Mouse (Mus musculus): ENCODE data around the gene Thy1. TPM values are rescaled to one million over a fixed set of nuclear protein-coding genes. Genes with fewer than 3 reads are reported as not detected.

The Thy1 gene
- polyA plus RNA-seq, 1 experiment from 2014 or later, result 13.0 TPM

- H3K27me3 ChIP-seq (replicated peaks), result no peaks in the 10 kb centered on the region
- H3K9me3 ChIP-seq (replicated peaks), result no peaks in the 10 kb centered on the region
- H3K4me3 ChIP-seq (replicated peaks), result no peak overlapping the region
- H3K9ac ChIP-seq (replicated peaks), result no peak overlapping the region
- H3K4me2 ChIP-seq, result no peak overlapping the region
- 0 out of 2 replicates have a peak, but pooled peaks cover 6% of the 10 kb centered on the region for H3K4me1 ChIP-seq
- H3K36me3 ChIP-seq, result no peaks in the 10 kb centered on the region
- H3K27ac ChIP-seq (replicated peaks), result no peak overlapping the region
- no peak for ATAC-seq (ENCODE audit: low FRiP score)
- WGBS, result 83% methylated on average over 5 of the region's 5 CpGs
Measured at GRCm38 (mm10) chr9:44016304-44016703, 26.9 kb upstream of the Thy1 start.

- Histone ChIP-seq H3K36me3 (no peaks in the 10 kb centered on the region), H3K9ac (replicated peaks) (no peak overlapping the region), H3K4me3 (replicated peaks) (no peak overlapping the region), H3K9me3 (replicated peaks) (no peaks in the 10 kb centered on the region), H3K27me3 (replicated peaks) (no peaks in the 10 kb centered on the region), H3K27ac (replicated peaks) (no peak overlapping the region), H3K4me1 (0 out of 2 replicates have a peak, but pooled peaks cover 4% of the 10 kb centered on the region), H3K4me2 (no peak overlapping the region)
- ATAC-seq (ENCODE audit: low FRiP score), result no peak
- 85% methylated on average over 5 of the region's 5 CpGs for WGBS
Measured at GRCm38 (mm10) chr9:44017846-44018245, 25.3 kb upstream of the Thy1 start.

GRCm38 (mm10) chr9:44020001-44020400 is 23.2 kb upstream of the Thy1 start:
- H3K36me3 ChIP-seq, result no peaks in the 10 kb centered on the region

GRCm38 (mm10) chr9:44022100-44022847 is 20.9 kb upstream of the Thy1 start:
- H3K36me3 ChIP-seq, result no peaks in the 10 kb centered on the region
- no peak overlapping the region for H3K4me2 ChIP-seq
- no peaks in the 10 kb centered on the region for H3K9me3 ChIP-seq (replicated peaks)
- WGBS, result 71% methylated on average over 8 of the region's 8 CpGs
- H3K9ac ChIP-seq (replicated peaks), result no peak overlapping the region
- H3K4me3 ChIP-seq (replicated peaks), result no peak overlapping the region
- no peak overlapping the region for H3K27ac ChIP-seq (replicated peaks)
- H3K27me3 ChIP-seq (replicated peaks), result no peaks in the 10 kb centered on the region
- no peaks in the 10 kb centered on the region for H3K4me1 ChIP-seq
- ATAC-seq (ENCODE audit: low FRiP score), result no peak

More at GRCm38 (mm10) chr9:44020001-44020400, 23.2 kb upstream of the Thy1 start:
- Histone ChIP-seq H3K9me3 (replicated peaks) (no peaks in the 10 kb centered on the region), H3K4me2 (no peak overlapping the region), H3K9ac (replicated peaks) (no peak overlapping the region), H3K27me3 (replicated peaks) (no peaks in the 10 kb centered on the region), H3K4me3 (replicated peaks) (no peak overlapping the region), H3K4me1 (no peaks in the 10 kb centered on the region), H3K27ac (replicated peaks) (no peak overlapping the region)
- no peak for ATAC-seq (ENCODE audit: low FRiP score)
- WGBS, result 85% methylated on average over 7 of the region's 7 CpGs

- ATAC-seq (ENCODE audit: low FRiP score), result no peak
- 85% methylated on average over 3 of the region's 3 CpGs for WGBS
- Histone ChIP-seq H3K27me3 (replicated peaks) (no peaks in the 10 kb centered on the region), H3K9me3 (replicated peaks) (no peaks in the 10 kb centered on the region), H3K36me3 (no peaks in the 10 kb centered on the region), H3K9ac (replicated peaks) (no peak overlapping the region), H3K4me1 (no peaks in the 10 kb centered on the region), H3K27ac (replicated peaks) (no peak overlapping the region), H3K4me3 (replicated peaks) (no peak overlapping the region), H3K4me2 (no peak overlapping the region)
Measured at GRCm38 (mm10) chr9:44024096-44024495, 19.1 kb upstream of the Thy1 start.

- no peak overlapping the region for H3K4me2 ChIP-seq
- H3K4me1 ChIP-seq, result no peaks in the 10 kb centered on the region
- H3K36me3 ChIP-seq, result no peaks in the 10 kb centered on the region
- 0 out of 2 replicates have a peak, but pooled peaks cover 3% of the 10 kb centered on the region for H3K27me3 ChIP-seq (replicated peaks)
- no peaks in the 10 kb centered on the region for H3K9me3 ChIP-seq (replicated peaks)
- no peak overlapping the region for H3K4me3 ChIP-seq (replicated peaks)
- H3K9ac ChIP-seq (replicated peaks), result no peak overlapping the region
- no peak overlapping the region for H3K27ac ChIP-seq (replicated peaks)
- WGBS, result 71% methylated on average over 5 of the region's 5 CpGs
- ATAC-seq (ENCODE audit: low FRiP score), result no peak
Measured at GRCm38 (mm10) chr9:44029580-44030236, 13.5 kb upstream of the Thy1 start.

- WGBS, result 93% methylated on average over 4 of the region's 4 CpGs
- no peak overlapping the region for H3K4me3 ChIP-seq (replicated peaks)
Measured at GRCm38 (mm10) chr9:44030646-44031045, 12.5 kb upstream of the Thy1 start.

GRCm38 (mm10) chr9:44031079-44031478 is 12.1 kb upstream of the Thy1 start:
- H3K4me1 ChIP-seq, result no peaks in the 10 kb centered on the region
- H3K9ac ChIP-seq (replicated peaks), result no peak overlapping the region
- no peak overlapping the region for H3K27ac ChIP-seq (replicated peaks)
- no peak overlapping the region for H3K4me3 ChIP-seq (replicated peaks)
- 0 out of 2 replicates have a peak, but pooled peaks cover 3% of the 10 kb centered on the region for H3K27me3 ChIP-seq (replicated peaks)
- H3K36me3 ChIP-seq, result no peaks in the 10 kb centered on the region
- H3K4me2 ChIP-seq, result no peak overlapping the region
- no peak for ATAC-seq (ENCODE audit: low FRiP score)
- WGBS, result 93% methylated on average over 5 of the region's 5 CpGs
- no peaks in the 10 kb centered on the region for H3K9me3 ChIP-seq (replicated peaks)

More at GRCm38 (mm10) chr9:44030646-44031045, 12.5 kb upstream of the Thy1 start:
- H3K9ac ChIP-seq (replicated peaks), result no peak overlapping the region
- no peak for ATAC-seq (ENCODE audit: low FRiP score)
- H3K4me2 ChIP-seq, result no peak overlapping the region
- no peaks in the 10 kb centered on the region for H3K9me3 ChIP-seq (replicated peaks)
- no peaks in the 10 kb centered on the region for H3K4me1 ChIP-seq
- 0 out of 2 replicates have a peak, but pooled peaks cover 3% of the 10 kb centered on the region for H3K27me3 ChIP-seq (replicated peaks)
- no peak overlapping the region for H3K27ac ChIP-seq (replicated peaks)
- H3K36me3 ChIP-seq, result no peaks in the 10 kb centered on the region

- Histone ChIP-seq H3K9ac (replicated peaks) (no peak overlapping the region), H3K27ac (replicated peaks) (no peak overlapping the region), H3K4me3 (replicated peaks) (no peak overlapping the region), H3K27me3 (replicated peaks) (0 out of 2 replicates have a peak, but pooled peaks cover 3% of the 10 kb centered on the region), H3K4me1 (no peaks in the 10 kb centered on the region), H3K9me3 (replicated peaks) (no peaks in the 10 kb centered on the region), H3K36me3 (no peaks in the 10 kb centered on the region), H3K4me2 (no peak overlapping the region)
- no peak for ATAC-seq (ENCODE audit: low FRiP score)
- 86% methylated on average over 4 of the region's 4 CpGs for WGBS
Measured at GRCm38 (mm10) chr9:44031946-44032345, 11.2 kb upstream of the Thy1 start.

- Histone ChIP-seq H3K4me1 (no peaks in the 10 kb centered on the region), H3K36me3 (no peaks in the 10 kb centered on the region), H3K4me2 (no peak overlapping the region), H3K27ac (replicated peaks) (no peak overlapping the region), H3K9me3 (replicated peaks) (no peaks in the 10 kb centered on the region), H3K9ac (replicated peaks) (no peak overlapping the region), H3K27me3 (replicated peaks) (0 out of 2 replicates have a peak, but pooled peaks cover 3% of the 10 kb centered on the region), H3K4me3 (replicated peaks) (no peak overlapping the region)
- WGBS, result 91% methylated on average over 5 of the region's 5 CpGs
- no peak for ATAC-seq (ENCODE audit: low FRiP score)
Measured at GRCm38 (mm10) chr9:44033317-44033716, 9.9 kb upstream of the Thy1 start.

- Histone ChIP-seq H3K4me3 (replicated peaks) (no peak overlapping the region), H3K27ac (replicated peaks) (no peak overlapping the region)
- WGBS, result 72% methylated on average over 13 of the region's 13 CpGs
Measured at GRCm38 (mm10) chr9:44033957-44034727, 9.0 kb upstream of the Thy1 start.

More at GRCm38 (mm10) chr9:44033957-44034727, 9.0 kb upstream of the Thy1 start:
- H3K36me3 ChIP-seq, result no peaks in the 10 kb centered on the region
- H3K27me3 ChIP-seq (replicated peaks), result 0 out of 2 replicates have a peak, but pooled peaks cover 3% of the 10 kb centered on the region
- no peak overlapping the region for H3K9ac ChIP-seq (replicated peaks)
- H3K9me3 ChIP-seq (replicated peaks), result no peaks in the 10 kb centered on the region
- no peaks in the 10 kb centered on the region for H3K4me1 ChIP-seq
- no peak overlapping the region for H3K4me2 ChIP-seq
- no peak for ATAC-seq (ENCODE audit: low FRiP score)

All from neural tube, embryonic 15.5 days (tissue).